Mouse (Mus musculus) hindbrain, embryonic 10.5 days (tissue): ENCODE data around the gene Kank1. TPM values are rescaled to one million over a fixed set of nuclear protein-coding genes. Genes with fewer than 3 reads are reported as not detected.

Source experiments
- DNase-seq: peaks from one replicate; pipeline ENCODE4 v3.0.0-alpha.2; 2017; ENCODE audit warnings: low spot score
- H3K27ac ChIP-seq: fragments of 300-500 bp; sonication (generic); 2 replicates; pipeline ENCODE4 v1.5.1; 2016; ENCODE audit warnings: mild to moderate bottlenecking, moderate library complexity
- H3K27me3 ChIP-seq: fragments of 300-500 bp; sonication (generic); 2 replicates; pipeline ENCODE4 v1.6.1; 2016; ENCODE audit warnings: mild to moderate bottlenecking; ENCODE audit not compliant: poor library complexity, insufficient read depth, severe bottlenecking
- H3K36me3 ChIP-seq: fragments of 300-500 bp; sonication (generic); 2 replicates; pipeline ENCODE4 v1.6.1; 2016; ENCODE audit warnings: mild to moderate bottlenecking, moderate library complexity
- H3K4me1 ChIP-seq: fragments of 300-500 bp; sonication (generic); replicated peaks from 2 replicates; pipeline ENCODE4 v1.6.1; 2016; ENCODE audit warnings: mild to moderate bottlenecking
- H3K4me3 ChIP-seq: fragments of 300-500 bp; sonication (generic); 2 replicates; pipeline ENCODE4 v1.5.1; 2016; ENCODE audit warnings: mild to moderate bottlenecking, moderate library complexity
- H3K9me3 ChIP-seq: fragments of 300-500 bp; sonication (generic); 2 replicates; pipeline ENCODE4 v1.6.1; 2016; ENCODE audit warnings: mild to moderate bottlenecking, moderate library complexity
- WGBS: fragments of 180-500 bp; shearing (Covaris S2); methylation state at CpG from one replicate; pipeline ENCODE4 v1.1.7; 2016; 5-methylcytosine and 5-hydroxymethylcytosine counted together
- polyA plus RNA-seq: library from polyadenylated mRNA; unstranded; fragments of >200 nt; fragmentation: Nextera tagmentation; extraction: Ambion mirVana; gene quantifications from 2 replicates; pipeline ENCODE4 v1.2.1, GENCODE M21; 2016

Kank1 gene
- polyA plus RNA-seq, 1 experiment from 2014 or later: 18.4 TPM

- Histone ChIP-seq H3K36me3 (peaks cover 1% of the 10 kb centered on the region; the same call in 1 of the 2 replicates), H3K27me3 (no peaks in the 10 kb centered on the region), H3K4me3 (no peak overlapping the region), H3K4me1 (peaks cover 24% of the 10 kb centered on the region), H3K9me3 (no peaks in the 10 kb centered on the region; the same call in 1 of the 2 replicates), H3K27ac (no peak overlapping the region)
- WGBS: 79% methylated on average over 8 of the region's 8 CpGs
- no peak for DNase-seq
Measured at GRCm38 (mm10) chr19:25385981-25386380, 149.2 kb downstream of the Kank1 start.

GRCm38 (mm10) chr19:25386679-25387470 lies 150.1 kb downstream of the Kank1 start:
- no peak overlapping the region for H3K27ac ChIP-seq
- 88% methylated on average over 16 of the region's 16 CpGs for WGBS
- no peaks in the 10 kb centered on the region for H3K27me3 ChIP-seq
- peaks cover 19% of the 10 kb centered on the region for H3K4me1 ChIP-seq
- no peak for DNase-seq
- H3K4me3 ChIP-seq: no peak overlapping the region
- no peaks in the 10 kb centered on the region; the same call in 1 of the 2 replicates for H3K9me3 ChIP-seq
- H3K36me3 ChIP-seq: no peaks in the 10 kb centered on the region

GRCm38 (mm10) chr19:25387902-25388301 lies 151.1 kb downstream of the Kank1 start:
- H3K9me3 ChIP-seq: peaks cover 2% of the 10 kb centered on the region; the same call in 1 of the 2 replicates
- H3K4me3 ChIP-seq: no peak overlapping the region
- 85% methylated on average over 18 of the region's 18 CpGs for WGBS
- no peak for DNase-seq
- H3K27me3 ChIP-seq: no peaks in the 10 kb centered on the region
- peaks cover 11% of the 10 kb centered on the region for H3K4me1 ChIP-seq
- H3K36me3 ChIP-seq: no peaks in the 10 kb centered on the region
- H3K27ac ChIP-seq: no peak overlapping the region

- no peak overlapping the region for H3K27ac ChIP-seq
- WGBS: 93% methylated on average over 11 of the region's 11 CpGs
Measured at GRCm38 (mm10) chr19:25392135-25392534, 155.4 kb downstream of the Kank1 start.

DNA sequence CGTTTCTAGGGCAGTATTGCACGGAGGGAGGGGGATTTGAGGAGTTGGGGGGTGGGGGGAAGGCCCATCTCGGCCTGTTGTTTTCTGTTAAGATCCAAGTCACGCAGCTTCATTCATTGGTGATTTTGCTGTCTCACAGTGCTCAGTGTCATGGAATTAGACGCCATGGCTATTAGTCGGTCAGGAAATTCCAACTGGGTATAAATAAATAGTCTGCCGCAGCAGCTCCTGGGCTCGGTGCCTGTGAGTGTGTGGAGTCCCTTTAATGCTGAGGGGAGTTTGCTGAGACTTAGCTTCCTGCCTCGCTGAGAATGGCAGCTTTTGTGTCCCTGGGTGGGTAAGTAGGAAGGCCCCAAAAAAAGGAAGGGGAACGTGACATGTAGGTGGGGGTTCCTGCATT lies 158.3 kb downstream of the Kank1 start:
- no peaks in the 10 kb centered on the region for H3K36me3 ChIP-seq
- peaks cover 37% of the 10 kb centered on the region for H3K4me1 ChIP-seq
- no peaks in the 10 kb centered on the region for H3K27me3 ChIP-seq
- peak; percentile 34 for DNase-seq
- 0 out of 2 replicates have a peak, but pooled peaks cover 6% of the 10 kb centered on the region for H3K9me3 ChIP-seq
- no peak overlapping the region for H3K4me3 ChIP-seq
- H3K27ac ChIP-seq: peak overlapping the region; percentile 56
- WGBS: 28% methylated on average over 10 of the region's 10 CpGs

More at GRCm38 (mm10) chr19:25392135-25392534, 155.4 kb downstream of the Kank1 start:
- Histone ChIP-seq H3K27me3 (no peaks in the 10 kb centered on the region), H3K4me3 (no peak overlapping the region), H3K4me1 (peaks cover 16% of the 10 kb centered on the region), H3K36me3 (no peaks in the 10 kb centered on the region), H3K9me3 (peaks cover 6% of the 10 kb centered on the region; the same call in 1 of the 2 replicates)
- no peak for DNase-seq

DNA sequence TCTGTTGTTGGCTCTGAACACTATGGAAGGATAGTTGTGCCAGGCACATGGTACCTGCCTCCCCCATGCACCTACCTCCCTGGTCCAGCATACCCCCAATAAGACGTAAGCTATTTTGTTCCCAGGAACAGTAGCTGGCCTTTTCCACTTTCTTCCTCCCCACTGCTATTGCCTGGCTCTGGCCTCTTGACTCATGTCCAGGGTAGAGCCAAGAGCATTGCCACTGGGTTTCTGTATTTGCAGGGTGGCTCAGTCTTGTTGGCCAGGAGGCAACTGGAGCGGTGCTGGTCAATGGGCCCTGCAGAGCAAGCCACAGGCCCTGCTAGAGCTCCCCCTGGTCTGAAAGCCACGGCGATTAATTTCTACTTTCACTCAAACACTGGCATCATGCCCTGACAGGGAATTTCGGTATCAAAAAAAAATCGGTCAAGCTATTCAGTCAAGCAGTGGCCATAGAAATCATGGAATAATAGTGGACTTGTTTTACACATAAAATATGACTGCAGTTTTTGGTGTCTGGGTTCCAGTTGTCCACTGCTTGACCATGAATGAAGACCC lies 160.0 kb downstream of the Kank1 start:
- Histone ChIP-seq H3K4me3 (no peak overlapping the region), H3K4me1 (peaks cover 53% of the 10 kb centered on the region), H3K27me3 (no peaks in the 10 kb centered on the region), H3K27ac (no peak overlapping the region), H3K9me3 (0 out of 2 replicates have a peak, but pooled peaks cover 6% of the 10 kb centered on the region), H3K36me3 (no peaks in the 10 kb centered on the region)
- WGBS: 94% methylated on average over 6 of the region's 6 CpGs
- no peak for DNase-seq

DNA sequence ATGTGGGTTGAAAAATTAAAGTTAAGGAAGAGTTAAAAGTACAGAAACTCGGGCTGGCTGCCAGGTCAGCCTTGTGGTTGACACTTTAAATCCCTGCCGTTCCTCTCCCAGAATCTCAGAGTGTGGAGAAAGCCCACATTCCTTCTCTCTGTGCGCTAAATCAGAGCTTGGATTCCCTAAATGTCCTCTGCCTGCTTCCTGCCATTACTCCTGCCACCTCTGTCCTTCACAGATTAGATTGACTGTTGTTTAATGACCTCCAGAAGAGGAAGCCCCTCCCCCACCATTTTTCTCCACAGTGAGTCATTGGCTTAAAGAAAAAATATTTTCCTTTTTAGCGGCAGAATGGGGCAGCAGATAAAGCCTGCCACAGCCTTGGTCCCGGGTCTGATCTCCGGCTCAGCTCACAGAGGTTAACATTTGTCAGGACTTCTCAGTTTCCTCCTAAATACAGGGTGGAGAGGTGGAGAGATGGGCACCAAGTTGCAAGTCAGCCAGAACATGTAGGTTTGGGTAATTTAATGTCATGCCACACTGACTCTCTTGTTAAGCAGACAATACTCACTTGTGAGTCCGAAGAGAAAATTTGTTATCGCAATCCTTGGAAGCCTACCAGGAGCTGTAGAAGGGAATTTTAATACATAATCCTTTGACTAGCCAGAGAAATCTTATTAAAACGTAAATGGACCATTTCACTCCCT lies 162.9 kb downstream of the Kank1 start:
- H3K36me3 ChIP-seq: no peaks in the 10 kb centered on the region
- DNase-seq: no peak
- no peaks in the 10 kb centered on the region for H3K27me3 ChIP-seq
- 28% methylated on average over 9 of the region's 9 CpGs for WGBS
- peak overlapping the region; percentile 23; the same call in 1 of the 2 replicates for H3K4me3 ChIP-seq
- H3K4me1 ChIP-seq: peaks cover 45% of the 10 kb centered on the region
- peak overlapping the region; percentile 77 for H3K27ac ChIP-seq
- 0 out of 2 replicates have a peak, but pooled peaks cover 4% of the 10 kb centered on the region for H3K9me3 ChIP-seq

GRCm38 (mm10) chr19:25400212-25400913 lies 163.6 kb downstream of the Kank1 start:
- H3K27ac ChIP-seq: peak overlapping the region; percentile 77
- no peak for DNase-seq
- H3K27me3 ChIP-seq: no peaks in the 10 kb centered on the region
- H3K9me3 ChIP-seq: 0 out of 2 replicates have a peak, but pooled peaks cover 4% of the 10 kb centered on the region
- 36% methylated on average over 13 of the region's 13 CpGs for WGBS
- H3K36me3 ChIP-seq: no peaks in the 10 kb centered on the region
- peaks cover 38% of the 10 kb centered on the region for H3K4me1 ChIP-seq
- H3K4me3 ChIP-seq: peak overlapping the region; percentile 23; the same call in 1 of the 2 replicates

DNA sequence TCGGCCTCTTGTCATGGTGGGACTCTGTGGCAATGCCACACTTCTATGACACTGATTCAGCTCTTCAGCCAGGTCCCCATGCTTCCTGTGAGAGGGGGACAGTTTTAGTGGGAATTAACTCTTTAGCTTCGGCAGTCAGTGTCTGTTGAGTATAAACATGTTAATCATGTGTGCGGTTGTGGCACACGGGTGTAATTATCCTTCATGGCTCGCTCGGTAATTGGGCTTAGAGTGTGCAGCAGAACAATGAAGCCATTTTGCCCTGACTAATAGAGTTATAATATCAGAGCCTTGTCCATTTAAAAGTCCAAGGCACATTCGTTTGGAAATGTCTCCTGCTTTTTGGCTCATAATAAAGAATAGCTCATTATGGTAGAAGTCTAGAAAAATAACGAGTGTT lies 164.7 kb downstream of the Kank1 start:
- Histone ChIP-seq H3K36me3 (no peaks in the 10 kb centered on the region), H3K27ac (0 out of 2 replicates have a peak overlapping the region, but pooled peaks have one; percentile 23), H3K4me1 (peaks cover 46% of the 10 kb centered on the region), H3K4me3 (no peak overlapping the region), H3K9me3 (no peaks in the 10 kb centered on the region), H3K27me3 (peaks cover 6% of the 10 kb centered on the region; the same call in 1 of the 2 replicates)
- WGBS: 81% methylated on average over 8 of the region's 8 CpGs
- no peak for DNase-seq

- DNase-seq: no peak
- Histone ChIP-seq H3K27ac (no peak overlapping the region), H3K9me3 (no peaks in the 10 kb centered on the region), H3K27me3 (peaks cover 6% of the 10 kb centered on the region; the same call in 1 of the 2 replicates), H3K4me1 (peaks cover 51% of the 10 kb centered on the region), H3K36me3 (peaks cover 2% of the 10 kb centered on the region), H3K4me3 (no peak overlapping the region)
- WGBS: 93% methylated on average over 4 of the region's 4 CpGs
Measured at GRCm38 (mm10) chr19:25404163-25404562, 167.4 kb downstream of the Kank1 start.

GRCm38 (mm10) chr19:25405987-25406386 lies 169.2 kb downstream of the Kank1 start:
- H3K27ac ChIP-seq: peak overlapping the region; percentile 87; the same call in 1 of the 2 replicates

More at GRCm38 (mm10) chr19:25405987-25406386, 169.2 kb downstream of the Kank1 start:
- WGBS: 31% methylated on average over 6 of the region's 6 CpGs
- no peak for DNase-seq
- Histone ChIP-seq H3K4me3 (peak overlapping the region; percentile 57), H3K27me3 (peaks cover 6% of the 10 kb centered on the region; the same call in 1 of the 2 replicates), H3K4me1 (peaks cover 33% of the 10 kb centered on the region), H3K9me3 (no peaks in the 10 kb centered on the region), H3K36me3 (peaks cover 20% of the 10 kb centered on the region)
